Mouse (Mus musculus) intestine, embryonic 14.5 days (tissue): Measurements from ENCODE around the gene Ppm1h. TPM values are rescaled to one million over a fixed set of nuclear protein-coding genes. Genes with fewer than 3 reads are reported as not detected.
A peak's percentile ranks its signal among the peaks of the same experiment; 100 is the strongest.

ENCODE experiments used
- ATAC-seq: fragments of 200-750 bp; cut with Nextera tagmentation; replicated peaks from 2 replicates; pipeline ENCODE4 v1.8.0; 2017; ENCODE audit warnings: low read depth, moderate number of reproducible peaks, moderate TSS enrichment, moderate library complexity; ENCODE audit not compliant: low FRiP score, low TSS enrichment
- DNase-seq: peaks from one replicate; pipeline ENCODE4 v3.0.0-alpha.2; 2018; ENCODE audit warnings: low spot score
- H3K27ac ChIP-seq: fragments of 300-500 bp; sonication (generic); 2 replicates; pipeline ENCODE4 v1.5.1; 2014; ENCODE audit warnings: low read depth, mild to moderate bottlenecking, control low read depth
- H3K27me3 ChIP-seq: fragments of 300-500 bp; sonication (generic); replicated peaks from 2 replicates; pipeline ENCODE4 v1.6.1; 2014; ENCODE audit warnings: low read length, control low read depth; ENCODE audit not compliant: control insufficient read depth, insufficient read depth
- H3K36me3 ChIP-seq: fragments of 300-500 bp; sonication (generic); 2 replicates; pipeline ENCODE4 v1.6.1; 2014; ENCODE audit warnings: low read length, control low read depth; ENCODE audit not compliant: control insufficient read depth, insufficient read depth
- H3K4me1 ChIP-seq: fragments of 300-500 bp; sonication (generic); replicated peaks from 2 replicates; pipeline ENCODE4 v1.6.1; 2014; ENCODE audit warnings: low read length, control low read depth, mixed read lengths; ENCODE audit not compliant: control insufficient read depth, insufficient read depth
- H3K4me2 ChIP-seq: fragments of 300-500 bp; sonication (generic); 2 replicates; pipeline ENCODE4 v1.6.1; 2014; ENCODE audit warnings: low read length
- H3K4me3 ChIP-seq: fragments of 300-500 bp; sonication (generic); 2 replicates; pipeline ENCODE4 v1.5.1; 2014; ENCODE audit warnings: low read depth, low read length, control low read depth, mixed read lengths
- H3K9ac ChIP-seq: fragments of 300-500 bp; sonication (generic); 2 replicates; pipeline ENCODE4 v1.6.1; 2014; ENCODE audit warnings: mild to moderate bottlenecking, low read length
- H3K9me3 ChIP-seq: fragments of 300-500 bp; sonication (generic); 2 replicates; pipeline ENCODE4 v1.6.1; 2016; ENCODE audit warnings: low read length, control low read depth; ENCODE audit not compliant: control insufficient read depth
- WGBS: fragments of 180-500 bp; shearing (Covaris S2); extraction: QIAGEN DNeasy Blood & Tissue Kit; methylation state at CpG from one replicate; pipeline ENCODE4 v1.1.7; 2014; 5-methylcytosine and 5-hydroxymethylcytosine counted together
- polyA plus RNA-seq: library from polyadenylated mRNA; unstranded; fragments of >200 nt; fragmentation: Nextera tagmentation; extraction: Ambion mirVana; gene quantifications from 2 replicates; pipeline ENCODE4 v1.2.1, GENCODE M21; 2014

The Ppm1h gene
- polyA plus RNA-seq, 1 experiment from 2014 or later = 13.2 TPM

GRCm38 (mm10) chr10:122890682-122891350 is 212.3 kb downstream of the Ppm1h start:
- H3K4me3 ChIP-seq = no peak overlapping the region
- WGBS = 87% methylated on average over 14 of the region's 14 CpGs
- H3K4me2 ChIP-seq = no peak overlapping the region
- H3K4me1 ChIP-seq = peaks cover 32% of the 10 kb centered on the region
- no peaks in the 10 kb centered on the region for H3K27me3 ChIP-seq
- ATAC-seq = no peak
- no peak overlapping the region for H3K27ac ChIP-seq
- no peaks in the 10 kb centered on the region for H3K9me3 ChIP-seq
- no peak for DNase-seq
- no peak overlapping the region for H3K9ac ChIP-seq
- H3K36me3 ChIP-seq = no peaks in the 10 kb centered on the region

- Histone ChIP-seq H3K27me3 (no peaks in the 10 kb centered on the region), H3K4me3 (no peak overlapping the region), H3K4me2 (no peak overlapping the region), H3K36me3 (no peaks in the 10 kb centered on the region), H3K4me1 (peaks cover 29% of the 10 kb centered on the region), H3K9ac (no peak overlapping the region), H3K9me3 (no peaks in the 10 kb centered on the region), H3K27ac (no peak overlapping the region)
- WGBS = 75% methylated on average over 6 of the region's 6 CpGs
- ATAC-seq (no peak), DNase-seq (no peak)
Observed at GRCm38 (mm10) chr10:122891461-122891860, 212.9 kb downstream of the Ppm1h start.

DNA sequence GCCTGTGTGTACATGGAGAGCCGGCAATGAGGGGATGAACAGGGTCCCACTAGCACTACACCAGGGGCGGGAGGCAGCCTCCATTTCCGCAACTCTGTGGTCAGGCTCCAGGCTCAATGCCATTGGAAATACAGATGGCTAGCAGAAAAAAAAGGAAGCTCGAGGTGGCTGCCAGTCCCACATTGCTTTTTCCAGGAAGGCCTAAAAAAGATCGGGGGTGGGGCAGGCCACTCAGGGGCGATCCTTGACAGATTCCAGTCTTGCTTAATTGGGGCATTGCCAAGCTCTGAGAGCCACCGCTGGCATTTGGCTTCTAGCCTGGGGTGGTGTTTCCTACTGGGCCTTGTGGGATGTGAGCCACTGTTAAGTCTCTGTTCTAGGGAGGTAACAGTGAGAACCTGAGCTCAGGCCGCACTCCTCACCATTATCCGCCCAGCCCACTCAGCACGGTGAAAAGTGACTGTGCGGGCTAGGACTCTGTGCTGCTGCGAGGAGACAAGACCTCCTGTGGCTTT is 216.1 kb downstream of the Ppm1h start:
- Histone ChIP-seq H3K27me3 (no peaks in the 10 kb centered on the region), H3K27ac (peak overlapping the region; percentile 27; the same call in 1 of the 2 replicates), H3K4me1 (peaks cover 9% of the 10 kb centered on the region; the same call in 1 of the 2 replicates), H3K36me3 (no peaks in the 10 kb centered on the region), H3K9ac (no peak overlapping the region), H3K9me3 (no peaks in the 10 kb centered on the region), H3K4me3 (no peak overlapping the region), H3K4me2 (no peak overlapping the region)
- WGBS = 69% methylated on average over 12 of the region's 12 CpGs
- ATAC-seq = no peak
- DNase-seq = no peak

DNA sequence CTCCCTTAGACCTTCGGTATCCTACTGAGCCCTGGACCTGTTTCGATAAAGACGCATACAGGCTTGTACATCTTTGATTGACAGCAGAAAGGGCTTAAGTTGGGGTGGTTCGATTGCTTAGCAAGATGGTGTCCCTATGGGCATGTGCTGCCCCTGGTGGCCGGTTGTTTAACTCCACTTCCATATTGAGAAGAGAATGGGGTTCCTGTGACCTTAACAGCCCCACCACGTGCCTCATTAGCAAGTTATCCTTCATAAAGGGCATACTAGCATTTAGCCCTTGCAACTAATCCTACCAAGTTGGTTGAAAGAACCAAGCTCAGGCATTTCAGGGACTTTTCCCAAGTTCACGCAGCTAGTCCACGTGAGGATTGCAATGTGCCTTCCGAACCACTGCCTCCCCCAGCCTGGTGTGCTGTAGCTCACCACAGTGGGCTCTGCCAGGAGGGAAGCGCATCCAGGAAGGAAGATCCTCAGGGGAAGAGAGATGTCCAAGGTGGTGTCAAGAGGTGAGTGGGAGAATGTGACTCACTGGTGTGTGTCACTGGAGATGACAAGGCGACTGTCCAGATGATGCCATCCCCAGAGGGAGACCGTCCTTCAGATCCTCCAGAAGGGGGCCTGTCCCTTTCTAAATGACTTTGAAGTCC is 216.7 kb downstream of the Ppm1h start:
- no peak overlapping the region for H3K4me3 ChIP-seq
- H3K9ac ChIP-seq = no peak overlapping the region
- ATAC-seq = no peak
- no peaks in the 10 kb centered on the region for H3K27me3 ChIP-seq
- H3K4me1 ChIP-seq = peaks cover 14% of the 10 kb centered on the region; the same call in 1 of the 2 replicates
- no peaks in the 10 kb centered on the region for H3K36me3 ChIP-seq
- WGBS = 81% methylated on average over 12 of the region's 12 CpGs
- DNase-seq = no peak
- H3K9me3 ChIP-seq = no peaks in the 10 kb centered on the region
- H3K4me2 ChIP-seq = no peak overlapping the region
- no peak overlapping the region for H3K27ac ChIP-seq

DNA sequence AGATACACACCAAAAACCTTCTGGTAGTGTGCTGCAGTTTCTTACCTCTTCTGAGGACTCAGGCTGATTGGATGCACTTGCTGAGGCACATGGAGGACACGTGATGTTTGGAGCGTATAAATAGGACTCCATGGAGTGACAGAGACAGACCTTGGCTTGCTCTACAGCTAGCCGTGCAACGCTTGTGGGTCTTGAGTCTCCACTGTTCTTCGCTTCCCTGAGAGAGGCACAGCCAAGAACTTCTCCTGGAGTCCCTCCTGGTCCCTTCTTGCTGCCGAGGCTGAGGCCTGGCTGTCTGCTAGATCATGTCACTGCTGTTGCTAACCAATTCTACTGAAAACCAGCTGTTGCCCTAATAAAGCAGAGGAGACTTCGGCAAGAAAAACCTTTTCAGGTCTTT is 221.4 kb downstream of the Ppm1h start:
- H3K9ac ChIP-seq = no peak overlapping the region
- WGBS = 61% methylated on average over 7 of the region's 7 CpGs

GRCm38 (mm10) chr10:122900466-122900865 is 221.9 kb downstream of the Ppm1h start:
- no peak overlapping the region for H3K27ac ChIP-seq
- no peak overlapping the region for H3K4me2 ChIP-seq
- no peak overlapping the region for H3K4me3 ChIP-seq
- ATAC-seq (no peak), DNase-seq (no peak)
- H3K4me1 ChIP-seq = 0 out of 2 replicates have a peak, but pooled peaks cover 5% of the 10 kb centered on the region
- H3K27me3 ChIP-seq = no peaks in the 10 kb centered on the region
- no peak overlapping the region for H3K9ac ChIP-seq
- H3K36me3 ChIP-seq = no peaks in the 10 kb centered on the region
- WGBS = 79% methylated on average over 1 of the region's 1 CpGs
- H3K9me3 ChIP-seq = no peaks in the 10 kb centered on the region

More for the DNA sequence above, 221.4 kb downstream of the Ppm1h start:
- Histone ChIP-seq H3K36me3 (no peaks in the 10 kb centered on the region), H3K4me2 (no peak overlapping the region), H3K9me3 (no peaks in the 10 kb centered on the region), H3K27me3 (no peaks in the 10 kb centered on the region), H3K4me1 (0 out of 2 replicates have a peak, but pooled peaks cover 5% of the 10 kb centered on the region), H3K27ac (no peak overlapping the region), H3K4me3 (no peak overlapping the region)
- DNase-seq (no peak), ATAC-seq (no peak)

- Histone ChIP-seq H3K9me3 (no peaks in the 10 kb centered on the region), H3K9ac (no peak overlapping the region), H3K4me3 (no peak overlapping the region), H3K36me3 (no peaks in the 10 kb centered on the region), H3K27me3 (no peaks in the 10 kb centered on the region), H3K27ac (no peak overlapping the region), H3K4me1 (0 out of 2 replicates have a peak, but pooled peaks cover 5% of the 10 kb centered on the region), H3K4me2 (no peak overlapping the region)
- no peak for DNase-seq
- WGBS = 74% methylated on average over 5 of the region's 5 CpGs
- no peak for ATAC-seq
Observed at GRCm38 (mm10) chr10:122901379-122901778, 222.8 kb downstream of the Ppm1h start.

GRCm38 (mm10) chr10:122909406-122910032 is 231.0 kb downstream of the Ppm1h start:
- Histone ChIP-seq H3K4me2 (no peak overlapping the region), H3K9ac (no peak overlapping the region), H3K4me1 (peaks cover 34% of the 10 kb centered on the region), H3K4me3 (no peak overlapping the region), H3K27ac (no peak overlapping the region), H3K9me3 (no peaks in the 10 kb centered on the region), H3K36me3 (no peaks in the 10 kb centered on the region), H3K27me3 (no peaks in the 10 kb centered on the region)
- no peak for ATAC-seq
- no peak for DNase-seq
- WGBS = 86% methylated on average over 9 of the region's 9 CpGs
